Mouse (Mus musculus) bone marrow macrophage, adult 2 months (primary cell): ENCODE results near the gene Fgfr2.

ENCODE experiments used
- CTCF ChIP-seq: IDR thresholded peaks from 2 replicates; pipeline ENCODE4 v1.5.1; 2012; ENCODE audit warnings: low read depth, mild to moderate bottlenecking, low read length, moderate library complexity
- POLR2A ChIP-seq: IDR thresholded peaks from 2 replicates; pipeline ENCODE4 v1.6.1; 2012; ENCODE audit warnings: mild to moderate bottlenecking, low read depth, low read length, borderline replicate concordance

DNA sequence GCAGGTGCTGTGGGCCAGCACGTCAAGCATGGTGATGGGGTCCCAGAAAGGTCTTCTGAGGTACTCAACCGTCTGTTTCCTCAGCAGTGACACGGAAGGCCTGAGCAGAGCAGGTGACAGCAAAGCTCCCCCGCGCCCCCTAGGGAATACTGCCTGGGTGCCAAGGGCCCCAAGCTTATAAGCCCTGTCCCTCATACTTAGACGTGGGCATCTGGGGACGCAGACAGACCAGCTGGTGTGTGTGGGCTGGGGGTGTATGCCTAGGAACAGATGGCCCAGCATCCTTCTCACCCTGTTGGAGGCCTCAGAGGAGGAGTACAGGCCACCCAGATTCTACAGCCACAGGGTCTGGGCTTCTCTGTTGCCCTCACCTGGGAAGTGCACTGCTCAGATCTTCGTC lies 402.6 kb downstream of the Fgfr2 start:
- no peak for TF ChIP-seq POLR2A
- TF ChIP-seq CTCF, result no peak
